Mouse (Mus musculus): ENCODE results near the gene Trpm6.

GRCm38 (mm10) chr19:18711589-18711988 is 38.2 kb upstream of the Trpm6 start:
- TF ChIP-seq EP300 (optimal IDR thresholded peaks at IDR 0.05), result no peak
- TF ChIP-seq CTCF (IDR thresholded peaks at IDR 0.05; ENCODE audit: low read depth), result no peak

All from stomach, postnatal 0 days (tissue).